Mouse (Mus musculus): Measurements from ENCODE around the gene Arhgap10.

GRCm38 (mm10) chr8:77507510-77508035 lies 10.2 kb downstream of the Arhgap10 start:
- TF ChIP-seq CTCF (IDR thresholded peaks at IDR 0.05; ENCODE audit: low read depth) (no peak), EP300 (IDR thresholded peaks at IDR 0.05; ENCODE audit: low read depth) (no peak)

Measured in heart, postnatal 0 days (tissue).